Mouse (Mus musculus) forebrain, embryonic 14.5 days (tissue): Measurements from ENCODE around the gene Entpd8. TPM values are rescaled to one million over a fixed set of nuclear protein-coding genes. Genes with fewer than 3 reads are reported as not detected.

Experiments used
- ATAC-seq: fragments of 200-750 bp; cut with Nextera tagmentation; 2 replicates; pipeline ENCODE4 v1.8.0; 2017; ENCODE audit warnings: mild to moderate bottlenecking, moderate library complexity
- DNase-seq: peaks from one replicate; pipeline ENCODE4 v3.0.0-alpha.2; 2015; ENCODE audit warnings: low spot score
- H3K27ac ChIP-seq: fragments of 300-500 bp; sonication (generic); 2 replicates; pipeline ENCODE4 v1.5.1; 2014; ENCODE audit warnings: low read depth, mild to moderate bottlenecking, control low read depth, low read length, moderate library complexity
- H3K27me3 ChIP-seq: fragments of 300-500 bp; sonication (generic); replicated peaks from 2 replicates; pipeline ENCODE4 v1.6.1; 2014; ENCODE audit warnings: low read length, control low read depth, mixed read lengths; ENCODE audit not compliant: control insufficient read depth, insufficient read depth
- H3K36me3 ChIP-seq: fragments of 300-500 bp; sonication (generic); 2 replicates; pipeline ENCODE4 v1.6.1; 2014; ENCODE audit warnings: low read length, control low read depth; ENCODE audit not compliant: control insufficient read depth, insufficient read depth
- H3K4me1 ChIP-seq: fragments of 300-500 bp; sonication (generic); 2 replicates; pipeline ENCODE4 v1.6.1; 2014; ENCODE audit warnings: antibody characterized with exemption, low read length, control low read depth; ENCODE audit not compliant: control insufficient read depth, insufficient read depth
- H3K4me2 ChIP-seq: fragments of 300-500 bp; sonication (generic); 2 replicates; pipeline ENCODE4 v1.6.1; 2014; ENCODE audit warnings: mild to moderate bottlenecking, control low read depth, low read length
- H3K4me3 ChIP-seq: fragments of 300-500 bp; sonication (generic); 2 replicates; pipeline ENCODE4 v1.5.1; 2014; ENCODE audit warnings: low read depth, low read length, control low read depth
- H3K9ac ChIP-seq: fragments of 300-500 bp; sonication (generic); 2 replicates; pipeline ENCODE4 v1.6.1; 2014; ENCODE audit warnings: mild to moderate bottlenecking, low read length, control low read depth, moderate library complexity
- H3K9me3 ChIP-seq: fragments of 300-500 bp; sonication (generic); replicated peaks from 2 replicates; pipeline ENCODE4 v1.6.1; 2016; ENCODE audit warnings: low read length, control low read depth, mixed read lengths; ENCODE audit not compliant: control insufficient read depth
- WGBS: fragments of 180-500 bp; shearing (Covaris S2); extraction: QIAGEN DNeasy Blood & Tissue Kit; methylation state at CpG from one replicate; pipeline ENCODE4 v1.1.7; 2014; 5-methylcytosine and 5-hydroxymethylcytosine counted together
- polyA plus RNA-seq: library from polyadenylated mRNA; unstranded; fragments of >200 nt; fragmentation: Nextera tagmentation; extraction: Ambion mirVana; gene quantifications from 2 replicates; pipeline ENCODE4 v1.2.1, GENCODE M21; 2014

Entpd8 gene
- polyA plus RNA-seq, 1 experiment from 2014 or later: not detected

- no peaks in the 10 kb centered on the region for H3K27me3 ChIP-seq
- no peaks in the 10 kb centered on the region for H3K4me1 ChIP-seq
- H3K9ac ChIP-seq: no peak overlapping the region
- no peaks in the 10 kb centered on the region for H3K9me3 ChIP-seq
- no peak overlapping the region for H3K27ac ChIP-seq
- ATAC-seq: no peak
- H3K4me3 ChIP-seq: no peak overlapping the region
- 46% methylated on average over 1 of the region's 1 CpGs for WGBS
- no peak overlapping the region for H3K4me2 ChIP-seq
- H3K36me3 ChIP-seq: no peaks in the 10 kb centered on the region
- DNase-seq: no peak
These were observed 1.1 kb upstream of the Entpd8 start for GRCm38 (mm10) chr2:25078967-25079366.

GRCm38 (mm10) chr2:25083697-25084096 is 3.6 kb downstream of the Entpd8 start:
- Histone ChIP-seq H3K4me1 (no peaks in the 10 kb centered on the region), H3K4me3 (no peak overlapping the region), H3K4me2 (no peak overlapping the region), H3K9me3 (no peaks in the 10 kb centered on the region), H3K27ac (no peak overlapping the region), H3K9ac (no peak overlapping the region), H3K36me3 (no peaks in the 10 kb centered on the region), H3K27me3 (no peaks in the 10 kb centered on the region)
- no peak for DNase-seq
- no peak for ATAC-seq
- 82% methylated on average over 4 of the region's 4 CpGs for WGBS

GRCm38 (mm10) chr2:25085571-25085970 is 5.5 kb downstream of the Entpd8 start:
- 77% methylated on average over 5 of the region's 5 CpGs for WGBS
- Histone ChIP-seq H3K27me3 (no peaks in the 10 kb centered on the region), H3K9me3 (no peaks in the 10 kb centered on the region), H3K36me3 (no peaks in the 10 kb centered on the region), H3K4me1 (no peaks in the 10 kb centered on the region), H3K4me3 (no peak overlapping the region), H3K4me2 (no peak overlapping the region), H3K27ac (no peak overlapping the region), H3K9ac (no peak overlapping the region)
- DNase-seq (no peak), ATAC-seq (no peak)

- no peak overlapping the region for H3K9ac ChIP-seq
- no peak overlapping the region for H3K27ac ChIP-seq
- 95% methylated on average over 2 of the region's 2 CpGs for WGBS
- H3K4me3 ChIP-seq: no peak overlapping the region
- H3K4me2 ChIP-seq: no peak overlapping the region
- no peaks in the 10 kb centered on the region for H3K9me3 ChIP-seq
- no peaks in the 10 kb centered on the region for H3K36me3 ChIP-seq
- H3K27me3 ChIP-seq: no peaks in the 10 kb centered on the region
- ATAC-seq (no peak), DNase-seq (no peak)
- H3K4me1 ChIP-seq: no peaks in the 10 kb centered on the region
These were observed 7.7 kb downstream of the Entpd8 start for GRCm38 (mm10) chr2:25087842-25088241.

- no peaks in the 10 kb centered on the region for H3K9me3 ChIP-seq
- no peaks in the 10 kb centered on the region for H3K27me3 ChIP-seq
- ATAC-seq (no peak), DNase-seq (no peak)
- no peaks in the 10 kb centered on the region for H3K4me1 ChIP-seq
- H3K36me3 ChIP-seq: no peaks in the 10 kb centered on the region
- H3K9ac ChIP-seq: no peak overlapping the region
- WGBS: 83% methylated on average over 3 of the region's 3 CpGs
- no peak overlapping the region for H3K27ac ChIP-seq
- no peak overlapping the region for H3K4me3 ChIP-seq
- no peak overlapping the region for H3K4me2 ChIP-seq
These were observed 8.5 kb downstream of the Entpd8 start for GRCm38 (mm10) chr2:25088636-25089035.

GRCm38 (mm10) chr2:25094785-25095108 is 14.6 kb downstream of the Entpd8 start:
- no peak for ATAC-seq
- H3K4me2 ChIP-seq: no peak overlapping the region
- 48% methylated on average over 17 of the region's 17 CpGs for WGBS

GRCm38 (mm10) chr2:25095109-25095850 is 15.2 kb downstream of the Entpd8 start, which contains the start of gene Noxa1:
TSS of gene Noxa1 (minus strand) at chr2:25095149.
- WGBS: 48% methylated on average over 28 of the region's 28 CpGs
- no peak within 1 kb of the TSS for H3K27ac ChIP-seq
- no peak within 1 kb of the TSS for H3K4me3 ChIP-seq
- no peak for ATAC-seq
- H3K9me3 ChIP-seq: no peaks in the 10 kb centered on the region
- H3K27me3 ChIP-seq: no peaks in the 10 kb centered on the region
- H3K4me1 ChIP-seq: peaks cover 12% of the 10 kb centered on the region
- no peak for DNase-seq
- no peaks in the 10 kb centered on the region for H3K36me3 ChIP-seq
- H3K9ac ChIP-seq: no peak within 1 kb of the TSS; the same call in 1 of the 2 replicates
- no peak within 1 kb of the TSS for H3K4me2 ChIP-seq

More at GRCm38 (mm10) chr2:25094785-25095108, 14.6 kb downstream of the Entpd8 start:
- Histone ChIP-seq H3K27ac (no peak overlapping the region), H3K9me3 (no peaks in the 10 kb centered on the region), H3K36me3 (no peaks in the 10 kb centered on the region), H3K27me3 (no peaks in the 10 kb centered on the region), H3K4me3 (no peak overlapping the region), H3K9ac (no peak overlapping the region; the same call in 1 of the 2 replicates), H3K4me1 (0 out of 2 replicates have a peak, but pooled peaks cover 7% of the 10 kb centered on the region)
- DNase-seq: no peak

GRCm38 (mm10) chr2:25098005-25098615 is 18.0 kb downstream of the Entpd8 start:
- Histone ChIP-seq H3K9me3 (no peaks in the 10 kb centered on the region), H3K9ac (no peak overlapping the region), H3K36me3 (no peaks in the 10 kb centered on the region), H3K4me1 (peaks cover 13% of the 10 kb centered on the region), H3K27ac (no peak overlapping the region), H3K27me3 (no peaks in the 10 kb centered on the region), H3K4me2 (no peak overlapping the region), H3K4me3 (no peak overlapping the region)
- no peak for ATAC-seq
- WGBS: 81% methylated on average over 3 of the region's 3 CpGs
- DNase-seq: no peak

- DNase-seq: peak; percentile 65
- Histone ChIP-seq H3K4me2 (no peak overlapping the region), H3K9ac (no peak overlapping the region), H3K4me1 (peaks cover 13% of the 10 kb centered on the region), H3K4me3 (no peak overlapping the region), H3K27me3 (no peaks in the 10 kb centered on the region), H3K27ac (0 out of 2 replicates have a peak overlapping the region, but pooled peaks have one; percentile 28), H3K9me3 (no peaks in the 10 kb centered on the region), H3K36me3 (no peaks in the 10 kb centered on the region)
- WGBS: 47% methylated on average over 5 of the region's 5 CpGs
- ATAC-seq: peak; percentile 59
These were observed 18.9 kb downstream of the Entpd8 start for GRCm38 (mm10) chr2:25098956-25099355.
